Mouse (Mus musculus) G1E (cell line): Measurements from ENCODE around the gene Mip.

ENCODE experiments used
- CTCF ChIP-seq: IDR thresholded peaks from 2 replicates; pipeline ENCODE4 v1.5.1; 2012; ENCODE audit warnings: low read depth, low read length, inconsistent platforms, mixed read lengths
- GATA1 ChIP-seq: IDR thresholded peaks from 2 replicates; pipeline ENCODE4 v1.6.1; 2012; ENCODE audit warnings: borderline replicate concordance, low read length, inconsistent platforms, mixed read lengths
- GATA2 ChIP-seq: IDR thresholded peaks from 2 replicates; pipeline ENCODE4 v1.6.1; 2012; ENCODE audit warnings: low read depth, low read length, inconsistent platforms, borderline replicate concordance
- POLR2AphosphoS5 ChIP-seq: IDR thresholded peaks from 2 replicates; pipeline ENCODE4 v1.6.1; 2012; ENCODE audit warnings: low read depth, low read length, inconsistent platforms; ENCODE audit not compliant: insufficient replicate concordance

- TF ChIP-seq CTCF (no peak), GATA2 (no peak), POLR2AphosphoS5 (no peak), GATA1 (no peak)
Observed at GRCm38 (mm10) chr10:128231146-128231545, 5.5 kb downstream of the Mip start.
